Mouse (Mus musculus) T-helper 17 cell (primary cell): ENCODE results near the gene Rab7b.

Source experiments
- in situ Hi-C, 2 experiments: fragments of 300-600 bp; cut with MboI, MseI; formaldehyde crosslinking; loops; 1 replicate in 1 of 2; 2 replicates in 1 of 2; pipeline ENCODE4 v1.15.1; 2025; ENCODE audit warnings: high pct_unique_total_duplicates in 2 of 2

Gene Rab7b

GRCm38 (mm10) chr1:131688475-131688874 is at the start of gene Rab7b:
Gene Rab7b (plus strand): TSS chr1:131688695.
- in situ Hi-C loops: no loop called here

DNA sequence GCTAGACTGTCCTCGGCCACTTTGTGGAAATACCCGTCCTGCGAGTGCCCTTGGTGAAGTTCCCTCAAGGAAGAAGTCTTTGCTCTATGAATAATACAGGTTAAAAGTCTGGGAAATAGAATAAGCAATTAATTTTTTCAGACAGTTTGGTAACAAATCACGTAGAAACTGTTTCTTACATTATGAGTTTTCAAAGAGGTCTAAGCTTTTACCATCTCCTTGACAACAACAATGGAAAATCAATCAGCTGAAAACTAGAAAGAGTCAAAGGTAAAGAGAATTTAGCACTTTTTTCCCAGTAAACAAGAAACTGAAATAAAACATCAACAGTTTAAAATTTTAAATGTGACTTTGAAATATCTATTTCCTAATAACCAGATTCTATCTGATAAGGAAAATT is 48.4 kb upstream of the Rab7b start:
- in situ Hi-C loops: no loop called here

DNA sequence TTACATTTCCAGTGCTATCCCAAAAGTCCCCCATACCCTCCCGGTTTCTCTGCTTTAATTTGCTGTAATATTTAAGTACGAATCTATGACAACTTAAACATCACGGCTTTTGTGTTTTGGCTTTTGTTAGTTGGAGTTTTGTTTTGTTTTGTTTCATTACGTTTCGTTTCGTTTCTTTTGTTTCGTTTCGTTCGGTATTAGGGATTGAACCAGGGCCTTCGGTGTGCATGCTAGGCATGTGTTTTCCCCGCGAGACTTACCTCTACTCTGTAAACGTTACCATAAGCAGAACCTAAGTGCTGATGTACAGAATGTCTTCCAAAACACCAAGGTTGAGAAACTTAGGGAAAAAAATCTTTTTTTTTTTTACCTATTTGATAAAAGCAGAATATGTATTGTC is 46.9 kb upstream of the Rab7b start:
- in situ Hi-C loops: no loop called here

GRCm38 (mm10) chr1:131642251-131642650 is 46.2 kb upstream of the Rab7b start:
- in situ Hi-C loops: no loop called here

- in situ Hi-C loops: loop anchor here in 1 of 2 experiments (10.0 kb wide), 1 partner anchor 1502 kb away; no protein-coding TSS in a partner anchor
These were observed 35.6 kb upstream of the Rab7b start for GRCm38 (mm10) chr1:131652670-131653443.

GRCm38 (mm10) chr1:131655601-131656000 is 32.9 kb upstream of the Rab7b start:
- in situ Hi-C loops: loop anchor here in 1 of 2 experiments (10.0 kb wide), 1 partner anchor 1499 kb away; no protein-coding TSS in a partner anchor

DNA sequence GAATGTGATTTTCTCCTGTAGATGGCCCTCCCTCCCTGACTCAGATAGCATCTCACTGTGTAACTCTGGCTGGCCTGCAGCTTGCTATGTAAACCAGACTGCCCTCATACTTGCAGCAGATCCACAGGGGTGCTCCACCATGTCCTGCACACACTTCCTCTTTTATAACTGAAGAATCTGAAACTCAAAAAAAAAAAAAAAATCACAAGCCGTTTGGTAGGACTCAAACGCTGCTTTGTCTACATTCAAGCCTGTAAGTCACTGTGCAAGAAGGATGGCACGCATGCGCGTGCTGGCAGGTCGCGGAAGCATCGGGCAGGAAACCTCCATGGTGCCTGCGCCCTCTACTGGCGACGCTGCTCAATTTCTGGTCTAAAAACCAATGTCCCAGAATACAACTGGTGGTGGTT is 30.5 kb upstream of the Rab7b start:
- in situ Hi-C loops: loop anchor here in 1 of 2 experiments (10.0 kb wide), 1 partner anchor 1497 kb away; no protein-coding TSS in a partner anchor

DNA sequence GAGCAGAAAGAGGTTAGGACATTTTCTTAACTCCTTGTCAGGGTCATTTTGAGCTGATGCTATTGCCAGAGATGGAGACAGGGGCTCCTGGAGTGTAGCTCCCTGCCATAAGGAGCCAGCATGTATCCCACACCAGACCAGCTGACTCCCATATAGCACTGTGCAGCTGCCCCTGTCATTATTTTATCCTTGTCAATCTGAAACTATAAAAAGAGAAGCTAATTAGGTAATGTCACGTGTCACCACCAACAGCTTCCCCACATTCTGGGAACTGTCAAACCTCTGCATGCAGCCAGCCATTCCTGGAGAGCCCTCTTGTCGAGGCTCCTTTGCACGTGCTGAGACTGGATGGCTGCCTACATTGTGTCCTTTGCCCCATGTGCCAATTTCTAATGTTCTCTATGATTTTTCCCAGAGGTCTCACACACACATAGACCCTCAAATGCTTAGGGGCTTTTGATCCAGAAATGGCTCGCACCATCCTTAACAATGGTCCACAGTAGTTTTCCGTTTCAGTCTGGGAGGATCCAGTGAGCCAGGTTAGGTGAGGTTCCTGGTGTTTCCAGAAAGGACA is 28.9 kb upstream of the Rab7b start:
- in situ Hi-C loops: loop anchor here (5.0 to 10.0 kb wide), 3 partner anchors 37 to 1495 kb away; no protein-coding TSS in a partner anchor

- in situ Hi-C loops: loop anchor here (5.0 kb wide), 2 partner anchors 38 to 48 kb away; no protein-coding TSS in a partner anchor
These were observed 28.2 kb upstream of the Rab7b start for GRCm38 (mm10) chr1:131660266-131660665.

DNA sequence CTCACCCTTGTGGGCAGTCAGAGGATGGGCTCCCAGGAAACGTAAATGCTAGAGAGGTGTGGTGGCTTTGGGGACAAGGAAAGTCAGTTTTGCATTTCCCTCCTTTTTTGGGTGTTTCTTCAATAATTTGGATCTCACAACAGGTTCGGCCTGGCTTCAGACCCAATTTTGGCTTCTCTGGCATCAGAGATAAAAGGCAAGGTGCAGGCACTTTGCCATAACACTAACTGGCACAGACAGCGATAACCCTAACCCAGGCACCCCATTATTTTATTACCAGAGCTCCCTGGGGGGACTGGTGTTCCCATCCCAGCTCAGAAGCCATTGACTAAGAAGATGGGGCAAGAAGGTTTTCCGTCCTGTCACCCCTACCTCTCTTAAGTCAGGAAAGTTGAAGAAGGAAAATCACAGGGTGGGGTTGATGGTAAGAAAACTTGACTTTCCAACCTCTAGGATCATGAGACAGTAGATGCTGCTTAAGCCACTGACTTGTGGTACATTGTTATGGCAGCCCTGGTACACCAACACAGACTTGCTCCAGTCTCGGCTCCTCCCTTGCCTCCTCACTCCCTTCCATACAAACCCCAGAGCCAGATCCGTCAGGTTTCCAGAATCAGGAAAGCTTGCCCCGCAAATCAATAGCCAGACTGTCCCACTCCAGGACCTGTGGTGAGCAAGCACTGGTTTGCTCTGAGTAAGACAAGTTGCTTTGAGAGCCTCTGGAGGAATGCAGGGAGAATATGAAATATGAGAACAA is 27.6 kb upstream of the Rab7b start:
- in situ Hi-C loops: loop anchor here (5.0 kb wide), 2 partner anchors 39 to 49 kb away; no protein-coding TSS in a partner anchor

- in situ Hi-C loops: loop anchor here (5.0 kb wide), 2 partner anchors 39 to 49 kb away; no protein-coding TSS in a partner anchor
These were observed 26.7 kb upstream of the Rab7b start for GRCm38 (mm10) chr1:131661749-131662148.

GRCm38 (mm10) chr1:131663286-131663995 is 25.1 kb upstream of the Rab7b start:
- in situ Hi-C loops: loop anchor here (5.0 kb wide), 2 partner anchors 41 to 51 kb away; no protein-coding TSS in a partner anchor

DNA sequence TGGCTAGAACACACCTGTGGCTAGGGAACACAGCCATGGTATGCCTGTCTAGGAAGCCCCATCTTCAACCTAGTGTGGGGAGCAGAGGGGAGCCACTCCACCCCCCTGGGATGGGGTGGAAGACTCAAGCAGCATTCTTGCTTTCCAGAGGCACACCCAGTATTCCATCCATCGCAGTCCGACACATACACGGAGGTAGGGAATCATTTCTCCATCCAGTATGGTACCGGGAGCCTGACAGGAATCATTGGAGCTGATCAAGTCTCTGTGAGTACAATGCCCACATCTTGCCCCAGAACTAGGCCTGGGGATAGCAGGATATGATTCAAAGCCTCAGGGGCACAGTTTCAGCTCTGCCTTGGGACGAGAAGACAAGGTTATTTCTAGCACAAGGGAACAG is 24.4 kb upstream of the Rab7b start:
- in situ Hi-C loops: loop anchor here (5.0 kb wide), 2 partner anchors 42 to 52 kb away; no protein-coding TSS in a partner anchor

- in situ Hi-C loops: no loop called here
These were observed 22.6 kb upstream of the Rab7b start for GRCm38 (mm10) chr1:131665886-131666285.

DNA sequence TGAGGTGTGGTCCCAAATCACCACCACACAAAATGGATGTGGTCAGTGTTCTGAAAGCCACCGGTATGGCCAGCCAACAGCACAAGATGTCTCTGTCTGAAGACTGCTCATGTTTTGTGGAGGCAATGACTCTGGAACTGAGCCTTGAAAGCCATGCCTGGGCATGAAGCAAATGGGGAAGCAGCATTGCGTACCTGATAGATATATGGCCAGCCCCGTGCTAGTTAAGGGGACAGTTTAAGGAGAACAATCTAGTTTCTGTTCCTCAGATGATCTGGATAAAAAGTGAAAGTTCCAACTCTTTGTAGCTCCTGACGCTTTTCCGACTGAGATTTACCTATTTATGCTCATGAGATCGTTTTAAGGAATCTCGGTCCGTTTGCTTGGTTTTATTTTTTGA is 17.4 kb upstream of the Rab7b start:
- in situ Hi-C loops: no loop called here

- in situ Hi-C loops: no loop called here
These were observed 16.1 kb upstream of the Rab7b start for GRCm38 (mm10) chr1:131672361-131672760.

DNA sequence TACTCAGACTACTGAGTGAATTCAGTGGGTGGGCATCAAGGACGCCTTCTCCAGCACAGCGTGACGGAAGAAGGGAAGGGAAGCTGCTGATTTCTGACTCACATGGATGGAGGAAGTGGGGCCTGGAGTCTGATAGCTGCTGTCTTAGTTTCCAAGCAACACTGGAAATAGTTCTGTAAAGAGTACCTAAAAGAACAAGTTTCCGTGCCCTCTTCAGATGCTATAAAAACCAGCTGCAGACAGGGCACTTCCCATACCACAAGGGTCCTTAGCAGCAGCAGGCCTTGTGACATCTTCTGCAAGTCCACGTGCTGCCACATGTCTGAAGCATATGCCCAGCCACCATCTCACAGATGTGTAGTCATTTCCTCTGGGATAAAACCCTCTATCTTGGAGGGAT is 8.9 kb upstream of the Rab7b start:
- in situ Hi-C loops: no loop called here

DNA sequence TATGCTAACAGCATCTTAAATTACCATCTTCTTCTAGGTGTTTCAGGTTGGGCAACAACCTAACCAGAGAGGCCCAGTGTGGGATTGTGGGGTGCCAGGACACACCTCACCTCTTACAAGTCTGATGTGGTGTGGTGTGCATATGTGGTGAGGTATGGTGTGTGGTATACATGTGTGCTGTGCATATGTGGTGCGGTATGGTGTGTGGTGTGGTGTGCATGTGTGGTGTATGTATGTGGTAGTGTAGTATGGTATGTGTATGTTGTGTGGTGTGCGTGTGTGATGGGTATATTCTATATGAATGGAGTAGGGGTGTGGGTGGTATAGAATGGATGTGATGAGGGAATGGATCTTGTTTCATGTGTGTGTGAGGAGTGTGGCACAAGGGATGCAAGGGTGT is 756 bp upstream of the Rab7b start:
- in situ Hi-C loops: no loop called here

GRCm38 (mm10) chr1:131689016-131689415 is 521 bp downstream of the Rab7b start:
- in situ Hi-C loops: no loop called here

DNA sequence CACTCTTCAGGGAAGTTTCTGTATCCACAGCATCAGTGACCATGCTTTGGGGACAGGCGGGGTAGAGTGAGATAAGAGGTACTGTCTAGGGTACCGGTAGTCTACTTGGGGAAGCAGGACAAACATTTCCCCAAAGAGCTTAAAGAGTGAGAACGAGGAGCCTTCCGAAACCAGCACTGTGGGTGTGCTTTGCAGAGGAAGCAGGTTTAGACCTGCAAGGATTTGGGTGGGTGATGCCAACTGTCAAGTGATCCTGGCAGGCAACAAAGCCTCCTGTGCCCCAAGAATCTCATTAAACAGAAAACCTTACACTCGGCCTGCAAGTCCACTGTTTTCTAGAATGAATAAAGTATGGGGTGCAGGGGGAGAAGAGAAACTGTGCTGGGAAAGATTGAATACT is 1.4 kb downstream of the Rab7b start:
- in situ Hi-C loops: no loop called here

GRCm38 (mm10) chr1:131690435-131690834 is 1.9 kb downstream of the Rab7b start:
- in situ Hi-C loops: no loop called here
